7 mouse cellular contexts compared by ENCODE assay signal in the genomic region with DNA sequence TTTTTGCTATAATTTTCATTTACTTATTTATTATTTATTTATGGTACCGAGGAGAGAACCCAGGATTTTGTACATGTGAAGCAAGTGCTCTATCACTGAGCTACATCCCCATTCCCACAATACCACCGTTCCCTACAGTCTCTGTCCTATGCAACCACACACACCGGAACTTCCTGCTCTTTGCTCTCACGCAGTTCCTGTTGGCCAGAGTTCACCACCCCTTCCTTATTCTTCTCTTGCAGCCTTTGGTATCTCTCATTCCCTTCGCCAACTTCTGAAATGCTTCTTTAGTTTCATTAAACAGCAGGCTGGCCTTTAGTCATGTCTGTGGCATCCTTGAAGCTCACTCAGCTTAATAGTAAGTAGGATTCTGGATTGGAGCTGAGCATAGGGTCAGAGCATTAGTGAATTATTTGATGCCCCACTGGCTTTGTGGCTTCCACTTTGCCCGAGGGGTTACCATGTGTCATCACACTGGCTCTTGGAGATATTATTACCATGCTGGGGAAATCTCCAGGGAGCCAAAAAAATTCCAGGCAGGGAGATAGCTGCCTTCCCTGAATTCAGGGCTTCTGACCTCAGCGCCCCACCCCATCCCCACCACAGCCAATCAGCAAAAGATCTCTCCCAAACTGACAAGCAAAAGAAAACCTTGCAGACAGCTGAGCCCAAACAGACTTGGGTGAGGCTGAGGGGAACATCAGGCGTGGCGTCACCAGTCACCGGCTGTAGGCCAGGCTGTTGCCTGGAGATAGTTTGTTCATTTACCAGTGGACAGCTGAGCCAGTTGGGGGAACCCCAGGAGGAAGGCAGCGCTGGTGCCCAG. TPM values are rescaled to one million over a fixed set of nuclear protein-coding genes. Genes with fewer than 3 reads are reported as not detected.
DNase-seq lines count a peak whose midpoint lies in the region; TF ChIP-seq lines count a peak whose summit lies in the region.

No protein-coding gene starts in this region.

- H3K27me3 ChIP-seq in C2C12 (ENCODE audit: control insufficient read depth, insufficient read depth, insufficient read length), result no peaks in the 10 kb centered on the region

- no peak overlapping the region for H3K4me3 ChIP-seq in C2C12 (ENCODE audit: insufficient read depth, poor library complexity, severe bottlenecking)
- H3K4me3 ChIP-seq in lung, adult 2 months (replicated peaks; ENCODE audit: extremely low read depth, low read depth, low read length), result no peak overlapping the region

- no peak for TF ChIP-seq POLR2A in lung, adult 2 months (IDR thresholded peaks at IDR 0.05; ENCODE audit: borderline replicate concordance, extremely low read depth, low read depth, low read length)

- H3K79me2 ChIP-seq in C2C12 (ENCODE audit: control insufficient read depth, insufficient read depth), result no peaks in the 10 kb centered on the region

- no peaks in the 10 kb centered on the region for H3K36me3 ChIP-seq in C2C12 (ENCODE audit: control insufficient read depth, insufficient read depth)

- no peak for TF ChIP-seq CTCF in C2C12 (IDR thresholded peaks at IDR 0.05; ENCODE audit: control insufficient read depth, insufficient read depth, insufficient read length)
- TF ChIP-seq CTCF in lung, adult 2 months (IDR thresholded peaks at IDR 0.05; ENCODE audit: insufficient read depth, low read length), result no peak

- no peaks in the 10 kb centered on the region; the same call in 1 of the 2 replicates for H3K4me1 ChIP-seq in lung, adult 2 months (ENCODE audit: control insufficient read depth, insufficient read depth, low read length)

- peak; percentile 99 for DNase-seq in 3T3-L1 (ENCODE audit: low read depth, low spot score)
- DNase-seq in heart, adult 8-10 months (ENCODE audit: low spot score), result peak; percentile 58
- peak; percentile 31 for DNase-seq in lung, adult 2 months
- no peak for DNase-seq in T-cell, adult 2 months (ENCODE audit: low spot score)
- no peak for DNase-seq in frontal cortex, postnatal 10 days (ENCODE audit: low spot score in 2 of 2)
- DNase-seq in right cerebral cortex, adult 2 months (ENCODE audit: low spot score in 2 of 2), result no peak

- H3K79me3 ChIP-seq in C2C12 (ENCODE audit: low read depth), result no peaks in the 10 kb centered on the region

- 39% methylated on average over 11 of the region's 11 CpGs for WGBS in lung, adult 2 months

- H3ac ChIP-seq in C2C12 (ENCODE audit: control insufficient read depth, insufficient read length, low read depth), result no peak overlapping the region

TF ChIP-seq in C2C12, 6 proteins besides CTCF, POLR2A, EP300 and RAD21:
- TF ChIP-seq MYOG (IDR thresholded peaks at IDR 0.05; ENCODE audit: control insufficient read depth, extremely low read depth, insufficient read length), result no peak
- TF ChIP-seq MAX (IDR thresholded peaks at IDR 0.05), result no peak
- TF ChIP-seq CEBPB (IDR thresholded peaks at IDR 0.05; ENCODE audit: low read depth), result peak; percentile 25
- TF ChIP-seq MYOD1 (IDR thresholded peaks at IDR 0.05; ENCODE audit: control insufficient read depth, insufficient read length, low read depth), result peak; percentile 67
TF ChIP-seq in C2C12: peak in this region for 2.

RNA-seq across cellular contexts. Expression of a gene that starts 23.8 kb away (rescaled TPM):
- polyA plus RNA-seq in C2C12 (2012; fragmentation: generic; extraction: Trizol), result 2.7 TPM
- total RNA-seq in heart, adult 8-10 months (2022), result 10 to 100 TPM in 2 of 4 experiments, 1 to 10 TPM in 2; 2.4 to 26.4 (median 15.7) TPM
- 37.8 and 55.0 TPM in 2 replicates for polyA plus RNA-seq in lung, adult 2 months (2012; rRNA removed)

Comparison
In these comparisons a context has a peak if more than half of its experiments do, and no peak if none do; other contexts are left out.
1. DNase-seq: peak in 3T3-L1 (single experiment), heart, adult 8-10 months (single experiment) and lung, adult 2 months (single experiment); none in T-cell, adult 2 months (single experiment), frontal cortex, postnatal 10 days (0 of 2) and right cerebral cortex, adult 2 months (0 of 2).
2. RNA of a gene that starts 23.8 kb away (polyA plus RNA-seq): 37.8 to 55.0 TPM in lung, adult 2 months; 2.7 TPM in C2C12 (single experiment); every median in the first group is over 10 times any median in the second.